Mouse (Mus musculus) urinary bladder, postnatal 36 days (tissue): Measurements from ENCODE around the gene Ppp4r3a.

Experiments
- DNase-seq, 2 experiments: peaks; one replicate each; pipeline ENCODE4 v3.0.0; 2022; ENCODE audit warnings: low spot score in 2 of 2, mixed read lengths in 1 of 2

Gene Ppp4r3a

DNA sequence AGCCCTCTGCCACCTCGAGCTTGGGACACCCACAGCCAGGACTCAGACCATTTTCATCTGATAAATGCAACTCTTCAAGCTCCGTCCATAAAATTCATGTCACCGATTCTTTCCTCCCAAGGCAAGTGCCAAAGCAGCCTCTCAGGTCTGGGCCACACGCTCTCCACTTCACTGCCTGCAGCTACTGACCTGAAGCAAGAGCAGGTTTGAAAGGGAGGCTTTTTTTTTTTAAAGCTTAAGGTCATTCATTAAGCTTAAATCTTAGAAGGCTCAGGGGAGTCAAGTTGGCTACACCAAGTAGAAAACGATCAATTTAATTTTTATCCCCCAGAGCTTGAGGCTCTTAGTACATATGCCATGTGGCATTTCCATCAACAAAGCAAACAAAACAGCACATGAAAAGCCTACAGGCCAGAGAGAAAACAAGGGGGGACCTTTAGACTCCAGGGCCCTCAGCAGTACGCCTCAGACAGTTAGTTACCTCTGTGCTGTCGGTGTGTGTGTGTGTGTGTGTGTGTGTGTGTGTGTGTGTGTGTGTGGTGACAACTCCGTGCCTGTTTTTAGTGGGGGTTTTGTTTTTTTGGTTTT lies 70.3 kb downstream of the Ppp4r3a start:
- DNase-seq, result no peak

DNA sequence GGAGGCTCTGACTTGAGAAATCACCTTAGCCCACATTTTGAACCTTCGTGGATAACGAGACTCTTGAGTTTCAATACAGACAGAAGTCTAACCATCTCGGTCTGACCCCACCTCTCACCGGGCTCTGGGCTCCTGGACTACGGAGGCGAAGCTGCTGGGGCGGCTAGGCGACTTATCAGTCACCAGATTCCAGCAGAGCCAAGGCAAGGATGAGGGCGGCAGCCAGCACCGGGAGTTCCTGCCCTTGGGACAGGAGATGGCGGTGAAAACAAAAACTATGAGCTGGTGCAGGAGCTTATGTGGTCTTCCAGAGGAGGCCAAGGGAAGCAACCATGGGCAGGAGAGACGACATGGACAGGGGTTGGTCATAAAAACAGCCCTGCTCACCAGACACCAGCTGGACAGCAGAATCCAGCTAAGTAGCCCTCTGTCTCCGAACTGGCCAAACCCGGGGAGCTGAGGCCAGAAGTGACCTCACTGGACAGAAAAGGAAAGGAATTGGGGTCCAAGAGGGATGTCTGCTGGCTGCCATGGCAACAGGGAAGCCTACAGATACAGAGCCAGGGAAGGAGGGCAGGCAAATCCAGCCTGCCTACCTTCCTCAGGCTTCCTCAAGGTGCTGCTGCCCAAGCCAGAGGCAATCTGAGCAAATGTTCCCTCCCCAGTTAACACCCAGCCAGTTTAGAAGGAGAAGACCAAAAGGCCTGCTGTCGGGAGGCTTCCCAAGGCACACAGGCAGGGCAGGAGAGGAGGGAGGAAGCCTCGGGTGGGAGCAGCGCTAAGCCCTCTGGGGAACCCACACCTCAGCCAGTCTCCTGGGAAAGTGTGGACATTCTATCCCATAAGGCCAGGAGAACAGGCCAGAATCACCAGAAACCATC lies 71.1 kb downstream of the Ppp4r3a start:
- no peak for DNase-seq

DNA sequence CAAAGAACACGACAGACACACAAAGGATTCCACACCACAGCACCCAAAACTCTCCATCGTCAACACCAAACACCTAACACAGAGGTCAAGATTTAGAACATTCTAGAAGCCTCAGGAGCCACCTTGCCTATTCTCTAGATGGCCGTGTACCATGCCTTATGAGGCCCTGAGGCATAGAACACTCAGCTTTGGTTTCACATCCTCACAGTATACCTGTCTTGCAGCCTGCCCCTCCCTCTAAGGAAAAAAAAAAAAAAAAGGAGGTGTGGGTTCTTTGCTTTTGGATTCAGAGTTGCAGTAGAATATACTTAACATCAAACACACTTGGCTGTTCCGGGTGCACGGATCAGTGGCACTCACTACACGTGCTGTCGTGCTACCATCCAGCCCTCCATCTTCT lies 72.5 kb downstream of the Ppp4r3a start:
- DNase-seq, result no peak

DNA sequence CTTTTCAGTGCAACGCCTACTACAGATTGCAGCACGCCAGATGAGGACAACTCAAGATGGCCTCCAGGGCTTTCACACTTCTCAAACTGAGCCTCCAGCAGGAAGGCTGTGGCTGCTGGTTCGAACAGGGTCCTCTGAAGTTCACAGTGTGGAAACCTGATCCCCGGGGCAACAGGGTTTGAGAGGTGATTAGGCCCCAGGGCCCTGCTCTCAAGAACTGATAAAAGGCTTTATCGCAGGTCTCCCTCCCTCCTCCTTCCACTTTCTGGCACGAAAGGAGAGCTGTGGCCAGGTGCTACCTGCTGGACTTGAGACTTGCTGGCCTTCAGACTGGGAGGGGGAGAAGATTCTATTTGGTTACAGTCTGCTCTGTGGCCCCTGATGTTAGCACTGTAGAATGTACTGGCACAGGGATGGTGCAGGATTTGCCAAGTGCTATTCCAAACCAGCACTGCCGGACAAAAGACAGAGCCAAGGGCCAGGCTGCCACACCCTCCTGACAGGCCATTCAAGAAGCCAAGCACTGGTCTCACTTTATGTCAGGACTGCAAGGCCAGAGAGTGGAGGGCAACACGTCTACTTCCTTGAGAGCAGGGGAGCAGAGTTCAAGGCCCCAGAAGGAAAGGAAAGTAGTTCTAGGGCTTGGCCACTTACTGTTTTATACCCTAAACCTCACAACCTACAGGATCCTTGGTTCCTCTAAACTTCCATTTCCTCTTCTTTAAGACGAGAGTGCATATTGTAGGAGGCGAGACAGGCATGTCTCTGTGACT lies 73.2 kb downstream of the Ppp4r3a start:
- no peak for DNase-seq

DNA sequence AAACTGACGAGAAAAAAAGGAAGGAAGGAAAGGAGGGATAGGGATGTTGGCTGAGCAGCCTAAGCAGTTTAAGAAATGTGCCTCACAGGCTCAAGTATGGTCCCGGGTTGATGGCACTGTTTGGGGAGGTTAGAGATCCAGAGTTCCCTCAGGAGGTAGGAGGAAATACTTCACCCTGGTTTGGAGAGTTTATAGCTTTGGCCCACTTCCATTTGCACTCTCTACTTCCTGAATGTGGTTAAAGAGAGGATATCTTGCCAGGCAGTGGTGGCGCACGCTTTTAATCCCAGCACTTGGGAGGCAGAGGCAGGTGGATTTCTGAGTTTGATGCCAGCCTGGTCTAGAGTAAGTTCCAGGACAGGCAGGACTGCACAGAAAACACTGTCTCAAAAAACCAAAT lies 74.3 kb downstream of the Ppp4r3a start:
- DNase-seq, result no peak

DNA sequence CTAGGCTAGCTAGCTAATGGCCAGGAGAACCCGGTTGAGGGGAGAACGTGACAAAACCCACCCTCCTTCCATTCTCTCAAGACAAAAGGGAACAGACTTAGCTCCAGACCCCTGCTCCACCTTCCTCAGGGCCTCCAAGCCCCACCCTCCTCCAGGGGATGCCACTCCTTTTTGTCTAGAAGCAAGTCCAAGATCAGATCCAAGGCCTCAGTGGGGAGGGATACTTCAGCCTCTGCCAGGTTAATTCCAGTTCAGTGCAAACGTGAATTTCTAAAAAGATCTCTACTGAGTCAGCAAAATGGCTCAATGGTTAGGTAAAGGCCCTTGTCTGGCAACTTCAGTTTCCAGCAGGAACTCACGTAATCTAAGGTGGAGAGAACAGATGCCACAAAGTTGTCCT lies 74.9 kb downstream of the Ppp4r3a start:
- no peak for DNase-seq

DNA sequence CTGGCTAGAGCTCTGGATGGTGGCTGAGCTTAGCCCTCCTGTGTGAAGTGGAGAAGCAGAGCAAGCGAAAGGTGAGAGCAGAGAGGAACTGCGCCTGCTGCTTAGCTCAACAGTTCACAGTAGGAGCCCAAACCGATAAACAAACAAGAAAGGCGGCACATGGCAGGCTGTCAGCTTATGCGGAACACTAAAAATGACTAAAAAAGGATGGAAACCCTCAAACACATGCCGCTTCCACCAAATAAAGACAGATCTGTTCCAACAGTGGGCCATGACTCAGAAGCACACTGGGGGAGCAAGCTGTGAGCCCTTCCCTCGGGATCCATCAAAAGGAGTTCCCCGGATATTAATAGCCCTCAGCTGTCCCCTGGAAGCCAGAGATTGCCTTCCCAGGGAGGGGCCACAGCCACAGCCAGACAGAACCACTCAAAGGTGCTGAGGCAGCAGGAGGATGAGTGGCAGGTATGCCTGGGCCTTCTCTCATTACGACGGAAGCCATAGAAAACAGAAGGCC lies 75.5 kb downstream of the Ppp4r3a start:
- no peak for DNase-seq

DNA sequence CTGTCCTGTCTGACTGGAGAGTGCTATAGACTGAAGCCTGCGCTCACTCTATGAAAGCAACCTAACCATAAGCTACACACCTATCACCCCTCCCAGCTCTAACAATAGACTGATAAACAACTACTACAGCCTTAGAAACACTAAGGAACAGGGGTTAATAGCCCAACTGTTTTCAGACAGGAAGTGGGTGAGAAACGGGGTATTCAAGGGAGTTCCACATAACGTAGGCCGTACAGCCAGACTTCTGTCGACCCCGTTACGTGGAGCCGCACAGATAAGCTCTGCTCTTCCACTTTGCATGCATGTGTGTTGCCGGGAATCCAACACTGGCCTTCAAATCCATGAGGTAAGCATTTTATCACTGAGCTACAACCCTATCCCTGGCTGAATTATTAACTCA lies 76.1 kb downstream of the Ppp4r3a start:
- DNase-seq, result no peak

DNA sequence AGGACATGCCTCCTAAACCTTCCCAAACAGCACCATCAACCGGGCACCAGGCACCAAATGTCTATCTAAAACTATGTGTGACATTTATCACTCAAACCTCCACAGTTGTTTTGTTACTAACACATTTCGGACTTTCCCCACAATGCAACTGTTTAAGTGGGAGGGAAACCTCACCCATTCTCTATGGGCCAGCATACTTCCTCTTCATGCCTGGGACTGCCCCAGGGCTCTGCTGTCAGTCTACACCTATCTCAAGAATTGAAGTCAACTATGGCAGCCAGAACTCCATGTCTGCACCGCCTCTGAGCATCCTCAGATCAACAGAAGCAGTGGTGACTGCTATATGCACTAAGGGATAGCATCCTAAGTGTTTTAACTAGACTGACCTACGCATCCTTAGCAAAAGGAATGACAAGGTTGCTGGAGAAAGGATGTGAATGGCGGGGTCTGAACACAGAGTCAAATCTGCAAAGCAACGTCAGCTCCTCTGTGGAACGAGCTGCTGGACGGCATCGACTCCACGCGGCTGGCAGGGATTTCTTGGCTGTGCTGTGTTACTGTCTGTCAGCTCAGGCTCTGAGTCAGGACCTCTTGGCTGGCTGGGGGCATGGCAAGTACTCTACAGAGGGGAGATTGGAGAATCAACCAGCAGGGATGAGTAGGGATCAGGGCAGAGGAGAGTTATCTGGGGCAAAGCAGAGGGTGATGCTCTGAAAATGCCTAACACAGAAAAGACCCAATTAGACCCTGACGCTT lies 77.7 kb downstream of the Ppp4r3a start:
- no peak for DNase-seq

DNA sequence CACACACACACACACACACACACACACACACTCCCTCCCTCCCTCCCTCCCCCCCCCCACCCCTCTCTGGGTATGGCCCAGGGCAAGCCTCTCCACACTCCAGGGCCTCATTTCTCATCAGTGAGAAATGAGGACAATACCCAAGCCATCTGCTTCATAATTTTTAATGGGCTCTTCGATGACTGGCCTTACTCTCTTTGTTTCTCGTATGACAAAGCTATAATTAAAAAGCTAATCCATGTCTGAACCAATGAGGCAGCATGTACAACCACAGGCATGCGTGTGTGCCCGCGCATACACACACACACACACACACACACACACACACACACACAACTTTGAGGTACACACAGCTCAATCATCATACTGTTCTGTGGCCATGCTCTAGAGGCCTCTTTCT lies 78.5 kb downstream of the Ppp4r3a start:
- DNase-seq, result no peak

DNA sequence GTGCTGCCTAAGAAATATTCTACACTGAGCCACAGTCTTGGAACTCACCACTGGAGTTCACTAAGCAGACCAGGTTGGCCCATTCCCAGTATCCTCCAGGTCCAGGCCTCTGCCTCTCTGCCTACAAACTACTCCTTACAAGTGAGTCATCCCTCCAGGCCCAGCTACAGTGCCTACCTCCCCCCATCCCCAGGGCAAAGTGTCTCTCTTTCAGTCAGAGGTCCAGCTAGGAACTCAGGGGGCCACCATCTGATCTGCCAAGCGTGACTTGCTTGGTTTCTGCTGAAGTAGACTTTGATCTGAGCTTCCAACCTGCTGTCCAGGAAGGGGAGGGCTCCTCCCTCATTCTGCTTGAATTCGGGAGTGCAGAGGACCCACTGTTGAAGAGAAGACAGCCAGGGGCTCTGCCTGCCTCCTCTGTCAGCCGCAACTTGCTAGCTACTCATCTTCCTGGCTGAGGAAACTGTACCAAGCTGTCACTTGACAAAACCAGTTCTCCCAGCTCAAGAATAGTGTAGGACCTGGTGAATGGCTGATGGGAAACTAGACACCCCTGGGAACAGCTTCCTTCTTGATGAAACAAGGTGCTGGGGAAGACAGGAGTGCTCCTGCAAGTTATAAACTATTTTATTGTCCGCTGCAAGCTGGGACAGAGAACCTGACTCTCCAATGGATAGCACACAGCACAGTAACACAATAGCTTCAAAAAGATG lies 80.5 kb downstream of the Ppp4r3a start:
- no peak for DNase-seq

DNA sequence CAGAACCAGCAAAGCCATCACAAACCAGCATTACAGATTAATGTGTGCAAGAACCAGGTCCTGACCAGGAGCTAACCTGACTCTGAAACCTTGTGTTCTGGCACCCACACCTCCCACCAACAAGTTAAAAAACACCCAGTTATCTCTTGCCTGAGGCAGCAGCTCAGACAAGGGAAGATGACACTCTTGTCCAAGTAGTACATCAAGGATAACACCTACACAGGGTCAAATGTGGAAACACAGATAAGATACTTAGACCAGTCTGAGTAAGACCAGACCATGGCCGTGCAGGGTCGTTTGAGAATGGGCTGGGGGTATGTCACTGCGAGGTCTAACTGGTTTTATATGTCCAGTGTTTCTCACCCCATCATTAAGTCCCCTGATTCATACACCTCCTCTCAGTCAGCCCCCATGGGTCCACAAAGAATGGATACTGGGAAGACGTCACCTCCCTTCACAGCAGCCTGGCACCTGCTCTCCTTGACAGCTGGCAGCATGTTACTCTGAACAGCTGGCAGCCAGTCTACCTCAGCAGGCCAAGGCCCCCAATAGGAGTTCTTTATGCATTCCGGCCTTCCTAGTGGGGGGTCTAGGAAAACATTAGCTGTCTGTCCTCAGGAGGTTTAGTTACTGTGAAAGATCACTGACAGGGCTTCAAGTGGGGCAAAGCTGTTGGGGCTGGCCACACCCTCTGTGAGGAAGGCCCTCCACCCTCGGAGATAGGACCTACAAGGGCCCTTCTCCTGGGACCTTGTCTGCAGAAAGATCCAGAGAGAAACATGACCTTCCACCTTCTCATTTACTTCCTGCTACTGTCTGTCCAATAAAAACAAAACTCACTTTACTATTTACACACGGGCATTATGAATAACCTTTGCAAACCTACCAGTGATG lies 84.2 kb downstream of the Ppp4r3a start:
- no peak for DNase-seq

DNA sequence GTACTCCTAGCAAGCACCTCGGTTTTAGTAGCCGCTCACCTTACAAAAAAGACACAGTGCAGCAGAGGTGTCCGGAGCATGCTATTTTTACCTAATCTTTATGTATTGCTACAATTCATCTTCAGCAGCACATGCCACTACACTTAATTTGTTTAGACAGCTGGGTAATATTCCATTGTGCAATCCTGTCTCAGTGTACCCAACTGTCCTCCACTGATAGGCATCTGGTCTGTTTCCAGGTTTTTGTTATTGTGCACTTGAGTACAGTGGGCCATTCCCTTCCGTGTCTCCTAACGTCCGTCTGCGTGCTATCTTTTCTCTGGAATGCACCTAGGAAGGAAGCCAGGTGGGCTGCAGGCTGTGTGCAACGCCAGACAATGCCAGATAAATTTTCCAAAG lies 84.9 kb downstream of the Ppp4r3a start:
- DNase-seq, result no peak

DNA sequence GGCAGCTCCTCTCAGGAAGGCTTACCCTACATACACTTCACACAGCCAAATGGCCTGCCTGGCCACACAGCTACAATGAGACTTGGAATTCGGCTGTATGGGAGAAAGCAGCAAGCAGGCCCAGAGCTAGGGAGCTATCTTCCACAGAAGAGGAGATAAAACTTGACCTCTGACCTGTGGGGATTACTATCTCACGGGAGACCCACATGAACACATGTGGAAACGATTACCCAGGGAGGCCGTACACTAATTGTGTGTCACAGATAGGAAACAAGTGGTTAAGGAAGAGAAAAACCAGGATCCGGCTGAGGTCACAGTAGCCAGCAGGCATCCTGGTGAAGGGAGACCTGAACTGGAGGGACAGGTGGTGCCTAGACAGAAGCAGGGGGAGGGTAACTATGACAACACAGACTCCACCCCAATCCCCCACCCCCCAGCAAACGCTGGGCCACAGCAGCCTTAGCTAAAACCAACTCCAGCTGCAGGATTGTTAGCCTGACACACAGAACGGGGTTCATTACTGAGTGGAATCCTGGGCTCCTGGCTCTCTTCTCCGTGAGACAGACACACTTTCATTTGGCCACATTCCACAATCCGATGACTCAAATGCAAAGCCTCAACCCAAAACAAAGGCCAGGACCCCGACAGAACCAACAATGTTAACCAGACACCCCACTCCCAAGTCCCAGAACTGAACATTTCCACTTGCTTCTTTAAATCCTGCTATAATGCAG lies 85.5 kb downstream of the Ppp4r3a start:
- DNase-seq, result no peak

DNA sequence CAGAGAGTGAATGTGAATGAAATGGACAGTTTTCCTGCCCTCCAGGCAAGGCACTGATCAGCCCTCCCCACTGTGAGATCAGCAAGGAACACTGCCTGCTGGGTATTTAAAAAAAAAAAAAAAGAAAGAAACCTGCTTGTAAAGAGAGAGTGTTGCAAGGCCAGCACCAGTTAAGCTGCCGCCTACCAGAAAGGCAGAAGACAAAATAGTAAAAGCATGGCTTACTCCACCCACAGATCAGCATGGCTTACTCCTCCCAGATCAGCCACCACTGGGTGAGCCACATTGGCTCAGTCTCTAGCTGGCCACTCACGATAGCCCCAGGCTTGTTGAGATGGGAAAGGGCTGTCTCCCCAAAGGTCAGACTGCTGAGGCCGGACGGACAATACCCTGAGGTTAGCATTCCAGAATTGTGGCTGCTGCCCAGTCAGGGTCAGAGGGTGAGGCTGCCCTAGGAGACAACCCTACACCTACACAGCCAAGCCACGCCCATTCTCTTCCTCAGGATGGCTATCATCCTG lies 87.1 kb downstream of the Ppp4r3a start:
- no peak for DNase-seq

DNA sequence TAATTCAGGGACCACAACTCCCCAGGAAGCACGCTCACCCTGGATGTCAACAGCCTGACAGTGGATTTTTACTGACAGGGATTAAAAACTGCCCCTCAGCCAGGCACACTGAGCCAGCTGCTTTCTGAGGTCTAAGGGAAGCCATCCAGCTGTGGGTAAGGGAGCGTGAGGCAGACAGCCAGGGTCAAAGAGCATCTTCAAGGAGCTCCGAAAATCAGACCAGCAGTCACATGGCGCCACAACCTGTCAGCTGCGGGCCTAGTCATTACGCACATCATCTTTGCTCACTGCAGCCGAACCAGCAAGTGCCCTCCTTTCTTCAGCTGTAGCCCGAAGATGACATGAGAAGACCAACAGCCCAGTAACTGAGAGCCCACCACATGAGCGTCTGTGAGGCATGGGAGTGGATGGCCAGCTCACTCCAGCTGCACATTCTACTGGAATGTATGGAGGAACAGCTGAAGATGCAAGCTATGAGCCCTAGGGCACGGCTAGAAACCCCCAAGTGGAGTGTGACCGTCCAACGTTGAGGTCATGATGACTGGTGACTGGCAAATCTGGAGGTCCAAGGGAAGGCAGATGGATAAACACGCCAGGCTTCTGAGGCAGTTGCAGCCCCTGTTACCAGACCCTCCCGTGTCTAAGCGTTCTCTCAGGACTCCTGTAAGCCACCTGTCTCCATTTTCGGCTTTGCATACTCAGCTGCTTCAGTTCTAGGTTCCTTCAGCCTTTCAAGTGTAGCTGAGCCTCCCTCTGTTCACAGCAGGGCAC lies 87.7 kb downstream of the Ppp4r3a start:
- no peak for DNase-seq

DNA sequence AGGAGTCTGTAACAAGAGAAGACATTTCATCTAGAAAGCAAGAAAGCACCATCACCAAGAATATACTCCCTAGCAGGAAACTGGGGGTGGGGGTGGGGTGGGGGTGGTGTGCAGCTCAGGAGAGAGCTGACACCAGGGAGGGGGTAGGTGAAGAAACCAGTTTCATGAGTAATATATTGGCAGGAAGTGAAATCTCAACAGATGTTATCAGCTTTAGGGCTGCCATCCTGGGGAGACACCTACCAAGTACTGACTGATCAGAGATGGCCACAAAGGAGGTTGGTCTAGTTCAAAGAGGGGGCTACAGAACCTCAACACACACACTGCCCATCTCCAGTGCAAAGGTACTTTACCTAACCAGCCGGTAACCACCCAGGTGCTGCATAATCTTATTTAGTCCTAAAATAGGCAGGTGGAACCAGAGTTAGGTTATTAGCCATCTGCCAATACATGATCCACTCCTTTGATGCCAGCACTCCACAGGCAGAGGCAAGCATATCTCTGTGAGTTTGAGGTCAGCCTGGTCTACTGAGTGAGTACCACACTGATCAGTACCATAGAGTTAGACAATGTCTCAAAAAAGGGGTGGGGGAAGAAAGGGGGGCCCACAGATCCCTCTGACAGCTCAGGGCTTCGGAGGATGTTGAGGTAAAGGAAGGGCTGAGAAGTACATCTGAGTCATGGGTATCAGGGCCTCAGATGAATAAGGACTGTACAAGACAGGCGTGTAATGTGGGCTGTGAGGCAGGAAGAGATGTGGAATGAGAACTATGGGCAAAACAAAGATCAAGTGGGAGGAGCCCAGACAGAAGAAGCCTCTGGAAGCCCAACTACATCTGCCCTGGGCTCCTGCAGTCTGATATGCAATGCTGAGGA lies 89.1 kb downstream of the Ppp4r3a start:
- no peak for DNase-seq
